Mouse (Mus musculus) kidney, postnatal 10 days (tissue): ENCODE results near the gene Sfswap.

Experiments used
- DNase-seq: peaks from one replicate; pipeline ENCODE4 v3.0.0; 2021; ENCODE audit warnings: mixed read lengths

The Sfswap gene

DNA sequence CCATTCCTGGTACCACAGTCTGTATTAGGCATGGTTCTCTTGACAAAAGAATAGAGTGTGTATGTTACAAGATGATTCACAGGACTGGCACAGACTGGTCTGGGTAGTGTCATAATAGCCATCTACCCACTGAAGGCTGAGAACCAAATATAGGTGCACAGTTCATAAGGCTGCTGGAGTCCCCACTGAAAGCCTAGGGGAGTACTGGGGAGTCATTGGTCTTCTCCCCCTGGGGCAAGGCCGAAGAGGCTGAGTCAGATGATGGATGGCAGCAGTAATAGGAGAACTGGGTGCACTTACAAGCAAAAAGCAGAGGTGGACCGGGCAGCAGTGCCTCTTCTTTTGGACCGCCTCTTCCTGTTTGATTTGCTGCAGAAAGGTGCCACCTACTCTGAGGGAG is 32.7 kb downstream of the Sfswap start:
- no peak for DNase-seq

GRCm38 (mm10) chr5:129534500-129534899 is 33.5 kb downstream of the Sfswap start:
- DNase-seq, result no peak

DNA sequence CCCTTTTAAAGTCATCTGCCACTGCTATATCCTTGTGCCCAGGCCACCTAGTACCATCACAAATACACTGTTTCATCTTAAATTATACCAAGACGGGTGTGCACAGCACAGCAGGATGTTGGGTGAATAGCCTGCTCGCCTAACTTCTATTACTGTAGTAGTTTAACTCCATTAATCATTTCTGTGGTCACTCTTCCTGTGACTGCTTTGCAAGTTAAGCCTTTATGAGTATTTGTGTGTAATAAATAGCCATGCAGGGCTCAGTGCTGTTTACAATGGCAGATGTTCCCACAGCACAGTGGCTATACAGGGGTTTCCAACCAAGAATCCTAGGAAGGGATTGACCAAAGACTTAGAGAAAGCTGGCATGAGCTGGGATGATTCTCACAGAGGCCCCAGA is 34.0 kb downstream of the Sfswap start:
- DNase-seq, result no peak

GRCm38 (mm10) chr5:129535431-129535830 is 34.4 kb downstream of the Sfswap start:
- no peak for DNase-seq

DNA sequence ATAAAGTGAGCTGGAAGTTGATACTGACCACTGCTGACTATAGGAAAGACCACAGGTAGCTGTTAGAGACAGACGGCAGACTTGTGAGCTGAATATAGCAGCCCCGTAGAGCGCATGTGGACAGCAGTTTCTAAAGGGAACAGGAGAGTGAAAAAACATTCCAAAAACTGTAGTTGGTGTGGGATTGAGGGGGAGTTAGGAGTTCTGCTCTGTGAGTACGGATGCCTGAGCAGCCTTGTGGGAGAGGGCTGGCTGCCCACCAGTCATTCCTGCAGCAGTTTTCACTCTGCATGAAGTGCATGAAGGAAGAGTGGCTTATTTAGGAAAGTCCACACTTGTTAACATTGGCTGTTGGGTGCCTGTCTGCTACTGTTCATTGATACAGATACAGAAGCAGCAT is 37.8 kb downstream of the Sfswap start:
- DNase-seq, result no peak

DNA sequence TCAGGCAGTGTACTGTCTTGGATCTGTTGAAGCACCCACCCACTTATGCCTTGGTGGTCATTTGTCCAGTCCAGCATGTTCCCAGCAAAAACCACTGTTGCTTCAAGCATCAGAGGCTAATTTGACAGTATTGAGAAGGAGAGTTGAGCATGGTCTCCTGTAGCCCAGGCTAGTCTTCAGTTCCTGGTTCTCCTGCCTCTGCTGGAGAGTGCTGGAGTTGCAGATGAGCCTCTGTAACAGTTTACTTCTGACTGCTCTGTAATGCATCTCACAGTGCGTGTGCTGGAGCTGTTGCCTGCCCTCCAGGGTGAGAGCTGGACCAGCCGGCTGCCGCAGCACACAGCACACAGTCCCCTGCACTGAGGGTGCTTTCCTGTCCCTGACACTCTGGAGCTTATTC is 41.2 kb downstream of the Sfswap start:
- no peak for DNase-seq

DNA sequence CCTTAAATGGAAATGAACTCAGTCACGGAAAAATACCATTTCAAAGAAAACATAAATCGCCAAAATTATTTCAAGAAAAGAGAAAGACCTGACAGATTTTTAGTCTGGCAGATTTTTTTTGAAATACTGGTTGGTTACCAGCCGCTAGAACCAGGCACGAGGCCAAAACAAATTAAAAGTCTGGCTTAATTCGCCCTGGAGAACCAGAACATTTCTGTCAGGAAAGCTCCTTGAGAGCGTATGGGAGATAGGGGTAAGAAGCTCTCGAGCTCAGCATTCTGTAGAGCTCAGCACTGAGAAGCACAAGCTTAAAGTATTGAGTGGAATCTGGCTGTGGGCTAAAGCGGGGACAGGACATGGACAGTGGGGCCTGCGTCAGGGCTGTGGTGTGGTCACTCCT is 44.8 kb downstream of the Sfswap start:
- peak; percentile 54 for DNase-seq

GRCm38 (mm10) chr5:129549716-129550115 is 48.7 kb downstream of the Sfswap start:
- DNase-seq, result no peak

DNA sequence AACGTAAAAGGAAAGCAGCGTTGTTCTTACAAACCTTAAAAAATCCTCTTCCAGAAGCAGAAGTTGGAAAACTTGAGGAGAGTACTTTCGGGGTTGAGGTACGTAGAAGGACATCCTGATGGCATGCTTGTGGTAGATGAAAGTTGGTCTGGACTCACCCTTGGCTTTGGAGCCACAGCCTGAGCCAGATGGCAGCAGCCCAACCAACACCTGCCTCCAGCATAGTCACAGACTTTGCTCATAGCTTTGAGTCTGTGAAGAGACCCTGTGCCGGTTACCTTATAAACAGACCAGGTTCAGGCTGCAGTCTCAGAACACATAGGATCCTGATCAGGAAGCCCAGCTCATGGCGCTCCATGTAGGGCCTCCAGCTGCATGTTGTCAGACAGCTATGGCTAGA is 49.8 kb downstream of the Sfswap start:
- no peak for DNase-seq

DNA sequence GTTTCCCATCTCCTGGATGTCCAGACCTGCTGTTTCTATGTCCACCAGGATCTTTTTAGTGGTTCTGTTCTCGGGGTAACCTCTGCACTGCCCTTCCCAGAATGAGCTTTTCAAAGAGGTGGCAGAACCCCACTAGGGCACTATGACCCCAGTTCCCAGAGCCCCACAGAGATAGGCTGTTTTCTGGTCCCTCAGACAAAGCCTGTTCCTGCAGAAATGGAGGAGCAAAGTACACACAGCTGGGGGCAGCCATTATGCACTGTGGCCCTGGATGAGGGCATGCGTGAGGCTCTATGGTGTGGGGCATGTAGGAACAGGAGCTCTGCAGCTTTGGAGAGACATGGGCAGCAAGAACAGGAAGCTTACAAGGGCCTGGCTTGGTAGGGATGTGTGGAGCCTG is 51.0 kb downstream of the Sfswap start:
- DNase-seq, result no peak

GRCm38 (mm10) chr5:129553642-129554041 is 52.6 kb downstream of the Sfswap start:
- DNase-seq, result no peak

DNA sequence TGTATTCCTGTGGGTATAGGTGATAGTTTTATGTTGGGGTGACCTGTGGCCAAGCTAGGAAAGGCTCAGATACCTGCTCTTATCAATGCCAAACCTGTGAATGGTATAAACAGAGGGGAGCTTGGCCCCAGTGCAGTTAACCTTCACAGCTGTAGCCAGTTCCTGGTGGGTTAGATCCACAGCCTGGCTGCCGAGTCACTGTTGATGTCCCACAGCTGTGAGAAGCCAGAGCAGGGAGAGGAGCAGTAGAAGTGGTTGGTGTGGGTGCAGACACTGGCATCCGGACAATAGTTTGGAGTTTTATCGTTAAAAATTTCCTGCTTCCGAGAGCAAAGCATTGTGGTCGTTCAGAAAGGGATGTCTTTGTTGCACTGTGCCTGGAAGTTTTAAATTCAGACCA is 57.6 kb downstream of the Sfswap start:
- DNase-seq, result no peak

DNA sequence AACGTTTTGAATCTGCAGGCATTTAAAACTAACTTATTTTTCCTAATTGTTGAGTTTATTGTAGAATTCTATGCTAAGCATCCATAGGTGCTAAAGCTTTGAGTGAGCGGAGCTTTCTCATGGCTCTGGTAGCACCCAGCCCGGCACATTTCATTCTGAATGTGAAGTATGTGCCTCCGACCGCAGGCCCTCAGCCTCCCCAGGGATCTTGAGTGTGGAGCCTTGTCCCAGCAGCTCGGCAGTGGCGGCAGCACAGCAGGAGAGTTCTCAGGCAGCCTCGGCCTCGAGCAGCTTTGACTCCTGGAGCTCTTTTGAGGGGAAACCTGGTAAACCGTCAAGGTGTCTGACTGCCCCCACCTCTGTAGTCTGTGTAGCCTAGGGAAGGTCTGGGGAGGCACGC is 58.3 kb downstream of the Sfswap start:
- DNase-seq, result no peak

DNA sequence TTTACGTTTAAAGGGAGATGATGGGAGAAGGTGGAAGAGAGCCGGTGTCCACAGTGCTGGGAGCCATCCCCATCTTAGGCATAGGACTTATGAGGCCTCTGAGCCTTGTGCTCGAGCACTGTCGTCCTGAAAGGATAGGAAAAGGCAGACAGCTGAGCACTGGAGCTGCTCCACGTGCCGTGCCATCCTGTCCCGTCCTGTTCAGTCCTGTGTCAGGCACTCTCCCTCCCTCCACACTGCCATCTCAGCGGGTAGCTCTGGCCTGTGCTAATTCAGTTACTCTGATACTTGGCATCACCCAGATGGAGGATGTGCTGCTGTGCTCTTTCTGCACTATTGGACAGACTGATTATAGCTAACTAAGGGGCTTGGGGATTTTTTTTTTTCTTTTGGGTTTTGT is 61.3 kb downstream of the Sfswap start:
- DNase-seq, result no peak

- no peak for DNase-seq
These were observed 67.6 kb downstream of the Sfswap start for GRCm38 (mm10) chr5:129568596-129568995.

DNA sequence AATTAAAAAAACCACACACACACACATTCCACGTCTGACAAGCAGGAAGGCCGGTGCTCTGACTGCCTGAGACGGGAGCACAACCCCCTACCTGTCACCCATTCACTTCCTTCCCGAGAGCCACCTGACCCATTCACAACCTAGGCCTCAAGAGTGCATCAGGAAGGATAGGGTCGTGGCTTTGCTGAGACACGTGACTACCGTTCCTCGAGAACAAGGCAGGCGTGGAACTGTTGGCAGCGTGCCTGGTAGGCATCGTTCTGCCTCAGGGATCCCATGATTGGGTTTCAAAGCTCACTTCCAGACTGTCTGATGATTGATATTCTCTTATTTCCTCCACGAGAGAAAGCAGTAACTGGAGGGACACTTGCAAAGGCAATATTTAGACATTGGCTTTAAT is 77.2 kb downstream of the Sfswap start:
- peak; percentile 76 for DNase-seq

GRCm38 (mm10) chr5:129580046-129580445 is 79.0 kb downstream of the Sfswap start:
- DNase-seq, result peak; percentile 33

DNA sequence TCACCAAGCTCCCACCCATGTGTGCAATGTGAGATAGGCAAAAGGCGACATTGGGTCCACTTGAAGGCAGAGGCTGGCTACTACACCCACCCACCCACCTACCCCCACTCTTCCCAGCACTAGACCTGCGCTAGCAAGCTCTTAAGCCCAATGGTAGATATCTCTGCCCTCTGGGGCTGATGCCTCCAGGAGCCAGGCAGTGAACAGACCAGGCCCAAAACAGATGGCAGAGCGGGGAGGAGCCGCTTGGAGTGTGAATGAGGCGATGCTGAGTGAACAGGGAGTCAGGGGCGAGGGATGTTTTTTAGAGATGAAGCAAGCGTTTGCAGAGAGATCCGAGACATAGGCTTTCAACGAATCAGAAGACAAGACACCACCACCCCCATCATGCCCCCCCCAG is 79.6 kb downstream of the Sfswap start:
- no peak for DNase-seq

DNA sequence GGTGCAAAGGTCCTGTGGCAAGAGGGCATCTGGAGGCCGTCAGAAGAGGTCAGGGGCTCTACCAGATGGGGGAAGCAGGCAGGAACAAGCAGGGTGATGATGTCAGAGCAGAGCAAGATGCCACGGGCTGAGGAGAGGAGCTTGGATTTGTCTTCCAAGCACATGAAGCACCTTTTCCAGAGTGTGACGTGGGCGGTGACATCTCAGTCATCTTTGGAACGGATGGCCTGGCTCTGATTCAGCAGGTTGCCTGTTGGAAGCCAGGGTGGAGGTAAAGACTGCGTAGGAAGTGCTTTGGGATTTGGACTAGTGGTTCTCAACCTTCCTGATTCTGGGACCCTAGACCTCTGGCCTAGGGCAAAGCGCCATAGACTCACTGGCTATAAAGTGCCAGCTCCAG is 80.0 kb downstream of the Sfswap start:
- no peak for DNase-seq

DNA sequence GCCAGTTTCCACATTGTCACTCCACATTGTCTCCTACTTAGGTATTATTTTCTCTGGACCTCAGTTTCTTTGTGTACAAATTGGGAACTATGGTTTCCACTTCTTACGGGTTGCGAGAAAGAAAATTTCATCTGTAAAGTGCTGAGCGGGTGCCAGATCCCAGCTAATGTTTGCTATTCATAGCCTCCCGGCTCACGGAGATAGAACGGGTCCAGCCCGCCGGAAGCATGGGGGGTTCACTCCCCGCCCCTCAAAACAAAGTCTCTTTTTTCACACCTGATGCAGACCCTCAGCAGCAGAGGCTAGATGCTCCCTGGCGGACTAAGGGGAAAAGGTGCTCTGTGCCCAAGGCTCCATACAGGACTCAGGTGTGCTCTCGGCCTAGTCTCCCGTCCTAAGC is 82.3 kb downstream of the Sfswap start:
- DNase-seq, result peak; percentile 21

GRCm38 (mm10) chr5:129583761-129584582 is 83.0 kb downstream of the Sfswap start, which contains the start of gene Mmp17:
Mmp17 (plus strand) TSS chr5:129584169.
- DNase-seq, result peak; percentile 92

GRCm38 (mm10) chr5:129584583-129585541 is 83.8 kb downstream of the Sfswap start:
- peak; percentile 69 for DNase-seq

- DNase-seq, result peak; percentile 91
These were observed 85.0 kb downstream of the Sfswap start for GRCm38 (mm10) chr5:129586016-129586415.

DNA sequence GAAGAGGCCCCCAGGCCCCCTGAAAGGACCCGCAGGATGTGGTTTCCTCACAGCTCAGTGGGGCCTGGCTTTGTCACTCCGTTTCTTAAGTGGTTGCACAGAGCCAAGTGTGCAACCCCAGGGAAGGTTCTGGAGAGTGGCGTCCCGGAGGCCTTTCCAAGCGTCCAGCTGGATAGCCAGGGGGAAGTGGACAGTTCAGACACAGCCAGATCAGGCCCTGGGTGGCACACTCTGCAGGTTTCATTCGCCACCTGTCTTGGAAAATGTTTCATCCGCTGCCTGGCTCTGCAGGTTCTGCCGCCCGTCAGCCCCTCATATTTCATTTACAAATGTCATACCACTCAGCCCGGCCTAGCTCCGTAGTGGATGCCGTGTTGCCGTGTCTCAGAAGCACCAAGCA is 85.5 kb downstream of the Sfswap start:
- no peak for DNase-seq
